Mouse (Mus musculus): ENCODE results near the gene Tmprss11g.

The Tmprss11g gene

GRCm38 (mm10) chr5:86518500-86518899 is at the start of gene Tmprss11g:
TSS of gene Tmprss11g (minus strand) at chr5:86518600.
- no peak for DNase-seq (ENCODE audit: low read depth, low spot score)

GRCm38 (mm10) chr5:86546693-86547092 is 28.3 kb upstream of the Tmprss11g start:
- DNase-seq (ENCODE audit: low read depth, low spot score), result no peak

- DNase-seq (ENCODE audit: low read depth, low spot score), result no peak
Observed at GRCm38 (mm10) chr5:86540601-86541000, 22.2 kb upstream of the Tmprss11g start.

GRCm38 (mm10) chr5:86528725-86529124 is 10.3 kb upstream of the Tmprss11g start:
- no peak for DNase-seq (ENCODE audit: low read depth, low spot score)

- no peak for DNase-seq (ENCODE audit: low read depth, low spot score)
Observed at GRCm38 (mm10) chr5:86511538-86511937, 6.9 kb downstream of the Tmprss11g start.

- DNase-seq (ENCODE audit: low read depth, low spot score), result no peak
Observed at GRCm38 (mm10) chr5:86493453-86493852, 24.9 kb downstream of the Tmprss11g start.

- DNase-seq (ENCODE audit: low read depth, low spot score), result no peak
Observed at GRCm38 (mm10) chr5:86482562-86482961, 35.8 kb downstream of the Tmprss11g start.

- DNase-seq (ENCODE audit: low read depth, low spot score), result no peak
Observed at GRCm38 (mm10) chr5:86482031-86482430, 36.4 kb downstream of the Tmprss11g start.

GRCm38 (mm10) chr5:86473859-86474258 is 44.5 kb downstream of the Tmprss11g start:
- no peak for DNase-seq (ENCODE audit: low read depth, low spot score)

GRCm38 (mm10) chr5:86468890-86469289 is 49.5 kb downstream of the Tmprss11g start, which contains the start of gene Tmprss11a:
TSS of gene Tmprss11a (minus strand) at chr5:86468990.
- no peak for DNase-seq (ENCODE audit: low read depth, low spot score)

GRCm38 (mm10) chr5:86439306-86439705 is 79.1 kb downstream of the Tmprss11g start:
- no peak for DNase-seq (ENCODE audit: low read depth, low spot score)

GRCm38 (mm10) chr5:86438548-86438947 is 79.9 kb downstream of the Tmprss11g start:
- DNase-seq (ENCODE audit: low read depth, low spot score), result no peak

Measured in CD4-positive, CD25-positive, alpha-beta regulatory T cell, adult 2 months (primary cell).